Mouse (Mus musculus) heart, embryonic 15.5 days (tissue): ENCODE data around the gene Ascl1. TPM values are rescaled to one million over a fixed set of nuclear protein-coding genes. Genes with fewer than 3 reads are reported as not detected.

ENCODE experiments used
- polyA plus RNA-seq: library from polyadenylated mRNA; unstranded; fragments of >200 nt; fragmentation: Nextera tagmentation; extraction: Ambion mirVana; gene quantifications from 2 replicates; pipeline ENCODE4 v1.2.1, GENCODE M21; 2015

Ascl1 gene
- polyA plus RNA-seq, 1 experiment from 2014 or later = 0.15 TPM

Other genes with a start within 250 kb of the Ascl1 start
- gene Pah, start 28.1 kb upstream of the Ascl1 start, polyA plus RNA-seq = 0.09 TPM in 1 of 2 replicates, not detected in the other